Mouse (Mus musculus): ENCODE results near the gene Lemd2. TPM values are rescaled to one million over a fixed set of nuclear protein-coding genes. Genes with fewer than 3 reads are reported as not detected.

Gene Lemd2
- total and polyA plus RNA-seq, 2 experiments from 2014 or later: 20.6 to 85.7 TPM

DNA sequence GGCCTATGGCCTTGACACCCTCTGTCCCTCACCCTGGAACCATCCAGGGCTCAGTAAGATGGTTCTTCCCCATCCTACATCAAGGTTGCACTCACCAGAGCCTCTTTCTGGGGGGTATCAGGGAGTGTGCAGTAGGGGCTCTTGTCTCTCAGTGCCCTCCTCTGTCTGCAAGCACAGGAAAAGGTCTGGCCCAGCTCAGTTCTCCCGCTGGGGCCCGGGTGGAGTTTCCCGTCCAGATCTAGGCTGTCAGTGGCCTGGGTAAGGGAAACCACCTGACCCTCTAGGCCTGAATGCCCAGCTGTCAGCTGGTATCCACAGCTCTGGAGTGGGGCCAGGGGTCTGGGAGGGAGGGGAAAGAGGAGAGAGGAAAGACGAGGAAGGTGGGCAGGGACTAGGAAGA, 36.7 kb downstream of the Lemd2 start, which contains the start of gene Ip6k3:
TSS of gene Ip6k3 (minus strand) at position 251 of the 400 bp plus-strand sequence.
- H3K9ac ChIP-seq (replicated peaks; ENCODE audit: low read length, poor library complexity, severe bottlenecking): no peak within 1 kb of the TSS
- no peaks in the 10 kb centered on the region for H3K4me1 ChIP-seq (ENCODE audit: insufficient read depth, low read length)
- H3K27me3 ChIP-seq (ENCODE audit: insufficient read depth, low read length): no peaks in the 10 kb centered on the region
- ATAC-seq (ENCODE audit: low FRiP score) (no peak), DNase-seq (ENCODE audit: low spot score) (no peak)
- H3K36me3 ChIP-seq (ENCODE audit: insufficient read depth, low read length): no peaks in the 10 kb centered on the region
- no peak within 1 kb of the TSS for H3K27ac ChIP-seq (ENCODE audit: low read depth, low read length)
- H3K4me2 ChIP-seq (ENCODE audit: low read depth, low read length, poor library complexity, severe bottlenecking): no peak within 1 kb of the TSS
- TF ChIP-seq CTCF (IDR thresholded peaks at IDR 0.05): no peak
- H3K9me3 ChIP-seq (ENCODE audit: low read length): no peaks in the 10 kb centered on the region
- 64% methylated on average over 4 of the region's 4 CpGs for WGBS
- H3K4me3 ChIP-seq (ENCODE audit: low read depth, low read length): no peak within 1 kb of the TSS

DNA sequence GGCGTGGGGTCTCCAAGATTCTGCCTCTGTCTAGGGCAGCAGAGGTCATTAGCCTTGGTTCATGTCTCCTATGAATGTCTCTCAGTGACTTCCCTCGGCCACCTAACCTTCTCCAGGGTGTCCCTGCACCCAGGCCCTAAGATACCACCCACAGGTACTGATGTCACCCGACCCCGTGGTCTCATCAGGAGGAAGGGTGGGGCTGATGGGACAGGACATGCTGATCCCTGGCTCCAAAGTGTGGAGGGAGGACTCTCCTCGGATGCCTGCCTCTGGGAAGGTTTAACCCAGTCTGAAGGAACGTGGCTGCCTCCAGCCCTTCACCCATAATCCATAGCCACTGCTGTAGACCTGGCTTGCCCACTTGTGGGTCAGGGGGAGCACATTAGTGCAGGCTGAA, 37.4 kb downstream of the Lemd2 start:
- H3K4me2 ChIP-seq (ENCODE audit: low read depth, low read length, poor library complexity, severe bottlenecking): no peak overlapping the region
- no peak overlapping the region for H3K9ac ChIP-seq (replicated peaks; ENCODE audit: low read length, poor library complexity, severe bottlenecking)
- no peak for DNase-seq (ENCODE audit: low spot score)
- H3K9me3 ChIP-seq (ENCODE audit: low read length): no peaks in the 10 kb centered on the region
- no peaks in the 10 kb centered on the region for H3K27me3 ChIP-seq (ENCODE audit: insufficient read depth, low read length)
- H3K36me3 ChIP-seq (ENCODE audit: insufficient read depth, low read length): no peaks in the 10 kb centered on the region
- 83% methylated on average over 6 of the region's 6 CpGs for WGBS
- ATAC-seq (ENCODE audit: low FRiP score): no peak
- H3K4me1 ChIP-seq (ENCODE audit: insufficient read depth, low read length): no peaks in the 10 kb centered on the region
- H3K4me3 ChIP-seq (ENCODE audit: low read depth, low read length): no peak overlapping the region
- TF ChIP-seq CTCF (IDR thresholded peaks at IDR 0.05): no peak
- no peak overlapping the region for H3K27ac ChIP-seq (ENCODE audit: low read depth, low read length)

DNA sequence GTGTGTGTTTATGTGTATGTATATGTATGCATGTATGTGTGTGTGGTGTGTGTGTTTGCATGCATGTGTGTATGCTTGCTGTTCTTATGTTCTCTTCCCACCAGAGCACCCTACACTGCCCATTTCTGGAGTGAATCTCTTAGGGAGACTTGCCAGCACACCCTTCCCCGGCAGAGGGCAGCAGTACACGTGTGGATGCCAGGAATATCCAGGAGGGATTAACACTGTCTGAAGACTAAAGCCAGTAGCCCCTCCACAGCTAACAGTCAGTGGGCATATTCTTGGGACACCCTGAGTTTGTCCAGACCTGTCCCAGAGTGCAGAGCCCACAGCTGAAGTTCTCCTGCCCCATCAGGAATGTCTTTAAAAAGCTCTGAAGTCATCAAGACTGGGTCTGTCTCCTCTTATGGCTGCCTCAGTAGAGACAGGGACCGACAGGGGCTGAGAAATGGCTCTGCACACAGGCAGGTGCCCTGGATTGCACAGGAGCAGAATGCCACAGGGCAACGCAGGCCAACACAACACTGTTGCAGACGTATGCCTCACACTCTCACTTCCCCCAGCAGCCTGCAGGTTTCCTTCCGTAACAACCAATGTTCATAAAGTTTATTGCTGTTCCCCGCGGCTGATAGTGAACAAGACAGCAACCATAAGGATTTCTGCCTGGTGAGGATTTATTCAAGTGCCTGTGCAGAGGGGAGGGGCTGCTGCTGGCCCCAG, 39.1 kb downstream of the Lemd2 start:
- H3K36me3 ChIP-seq (ENCODE audit: insufficient read depth, low read length): no peaks in the 10 kb centered on the region
- no peaks in the 10 kb centered on the region for H3K9me3 ChIP-seq (ENCODE audit: low read length)
- peak; percentile 89 for TF ChIP-seq CTCF (IDR thresholded peaks at IDR 0.05)
- no peak overlapping the region for H3K4me2 ChIP-seq (ENCODE audit: low read depth, low read length, poor library complexity, severe bottlenecking)
- ATAC-seq (ENCODE audit: low FRiP score): 0 out of 2 replicates have a peak, but pooled peaks have one; percentile 38
- no peak overlapping the region for H3K27ac ChIP-seq (ENCODE audit: low read depth, low read length)
- WGBS: 65% methylated on average over 8 of the region's 8 CpGs
- no peaks in the 10 kb centered on the region for H3K4me1 ChIP-seq (ENCODE audit: insufficient read depth, low read length)
- no peak overlapping the region for H3K4me3 ChIP-seq (ENCODE audit: low read depth, low read length)
- DNase-seq (ENCODE audit: low spot score): peak; percentile 76
- no peaks in the 10 kb centered on the region for H3K27me3 ChIP-seq (ENCODE audit: insufficient read depth, low read length)
- no peak overlapping the region for H3K9ac ChIP-seq (replicated peaks; ENCODE audit: low read length, poor library complexity, severe bottlenecking)

DNA sequence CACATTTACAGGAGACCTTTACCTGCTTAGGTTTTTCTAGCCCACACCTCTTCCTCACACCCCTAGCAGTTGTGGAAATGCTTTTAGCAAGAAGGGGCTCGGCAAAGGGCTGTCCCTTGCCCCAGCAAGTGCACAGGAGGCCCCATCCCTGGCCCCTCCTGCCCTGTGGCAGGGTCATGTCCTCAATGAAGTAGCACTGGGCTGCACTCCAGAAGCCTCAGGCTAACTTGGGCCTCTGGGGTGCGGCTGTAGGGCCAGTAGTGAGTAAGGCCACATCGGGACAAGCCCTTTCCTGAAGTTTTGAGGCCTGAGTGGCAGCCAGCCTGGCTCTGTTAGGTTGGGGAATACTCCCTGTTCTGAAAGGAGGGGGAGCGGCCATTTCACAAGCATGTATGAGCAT, 43.4 kb downstream of the Lemd2 start:
- no peaks in the 10 kb centered on the region for H3K4me1 ChIP-seq (ENCODE audit: insufficient read depth, low read length)
- H3K27ac ChIP-seq (ENCODE audit: low read depth, low read length): no peak overlapping the region
- H3K27me3 ChIP-seq (ENCODE audit: insufficient read depth, low read length): no peaks in the 10 kb centered on the region
- H3K4me3 ChIP-seq (ENCODE audit: low read depth, low read length): no peak overlapping the region
- no peak overlapping the region for H3K9ac ChIP-seq (replicated peaks; ENCODE audit: low read length, poor library complexity, severe bottlenecking)
- H3K4me2 ChIP-seq (ENCODE audit: low read depth, low read length, poor library complexity, severe bottlenecking): no peak overlapping the region
- DNase-seq (ENCODE audit: low spot score) (no peak), ATAC-seq (ENCODE audit: low FRiP score) (no peak)
- TF ChIP-seq CTCF (IDR thresholded peaks at IDR 0.05): no peak
- WGBS: 80% methylated on average over 4 of the region's 4 CpGs
- H3K36me3 ChIP-seq (ENCODE audit: insufficient read depth, low read length): no peaks in the 10 kb centered on the region
- no peaks in the 10 kb centered on the region for H3K9me3 ChIP-seq (ENCODE audit: low read length)

DNA sequence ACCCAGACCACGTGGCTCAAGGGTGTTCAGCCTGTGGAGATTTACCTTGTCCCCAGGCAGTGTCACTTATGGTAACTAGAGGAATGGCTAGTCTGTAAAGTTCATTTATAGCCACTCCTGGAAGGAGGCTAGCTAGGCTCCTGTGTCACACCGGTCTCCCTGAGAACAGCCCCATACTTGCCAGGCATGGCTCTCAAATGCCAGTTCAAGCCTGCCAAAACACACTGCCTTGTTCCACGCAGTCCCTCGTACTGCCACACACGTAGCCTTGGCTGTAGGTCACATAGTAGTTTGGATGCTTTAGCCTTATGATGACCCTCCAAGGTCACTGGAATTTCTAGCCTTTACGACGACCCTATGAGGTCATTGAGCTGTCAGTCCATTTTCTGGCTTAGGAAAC, 45.1 kb downstream of the Lemd2 start:
- no peak overlapping the region for H3K9ac ChIP-seq (replicated peaks; ENCODE audit: low read length, poor library complexity, severe bottlenecking)
- no peaks in the 10 kb centered on the region for H3K36me3 ChIP-seq (ENCODE audit: insufficient read depth, low read length)
- DNase-seq (ENCODE audit: low spot score) (no peak), ATAC-seq (ENCODE audit: low FRiP score) (no peak)
- no peaks in the 10 kb centered on the region for H3K4me1 ChIP-seq (ENCODE audit: insufficient read depth, low read length)
- WGBS: 83% methylated on average over 7 of the region's 7 CpGs
- no peaks in the 10 kb centered on the region for H3K9me3 ChIP-seq (ENCODE audit: low read length)
- H3K4me3 ChIP-seq (ENCODE audit: low read depth, low read length): no peak overlapping the region
- TF ChIP-seq CTCF (IDR thresholded peaks at IDR 0.05): no peak
- no peak overlapping the region for H3K27ac ChIP-seq (ENCODE audit: low read depth, low read length)
- H3K27me3 ChIP-seq (ENCODE audit: insufficient read depth, low read length): no peaks in the 10 kb centered on the region
- H3K4me2 ChIP-seq (ENCODE audit: low read depth, low read length, poor library complexity, severe bottlenecking): no peak overlapping the region

DNA sequence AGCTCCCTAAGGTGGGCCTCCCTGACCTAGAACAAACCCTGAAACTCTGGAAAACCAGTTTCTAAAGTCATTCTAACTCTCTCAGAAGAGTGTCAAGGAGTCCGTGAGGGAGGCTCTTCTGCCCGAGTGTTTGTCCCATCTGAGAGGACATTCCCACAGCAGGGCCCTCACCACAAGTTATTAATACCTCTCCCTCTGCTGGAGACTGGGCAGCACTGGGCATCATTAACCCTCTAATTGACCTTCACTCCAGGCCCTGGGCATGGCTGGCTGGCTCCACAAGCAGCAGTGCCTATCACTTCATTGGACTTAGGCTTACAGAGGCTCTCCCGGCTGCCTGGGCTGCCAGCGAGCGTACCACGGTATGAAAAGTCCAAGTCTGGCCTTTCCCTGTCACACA, 45.8 kb downstream of the Lemd2 start:
- Histone ChIP-seq H3K4me1 (ENCODE audit: insufficient read depth, low read length) (no peaks in the 10 kb centered on the region), H3K27ac (ENCODE audit: low read depth, low read length) (no peak overlapping the region), H3K36me3 (ENCODE audit: insufficient read depth, low read length) (no peaks in the 10 kb centered on the region), H3K27me3 (ENCODE audit: insufficient read depth, low read length) (no peaks in the 10 kb centered on the region), H3K9me3 (ENCODE audit: low read length) (no peaks in the 10 kb centered on the region), H3K4me3 (ENCODE audit: low read depth, low read length) (no peak overlapping the region), H3K9ac (replicated peaks; ENCODE audit: low read length, poor library complexity, severe bottlenecking) (no peak overlapping the region), H3K4me2 (ENCODE audit: low read depth, low read length, poor library complexity, severe bottlenecking) (no peak overlapping the region)
- DNase-seq (ENCODE audit: low spot score): no peak
- no peak for ATAC-seq (ENCODE audit: low FRiP score)
- TF ChIP-seq CTCF (IDR thresholded peaks at IDR 0.05): no peak
- 82% methylated on average over 6 of the region's 6 CpGs for WGBS

Data from midbrain, postnatal 0 days (tissue).